In genomic region chr2:71157881-71158280, GRCm38 (mm10) we compare ENCODE assay signal across 29 mouse cellular contexts. TPM values are rescaled to one million over a fixed set of nuclear protein-coding genes. Genes with fewer than 3 reads are reported as not detected.
"Had no signal": no experiment of that assay in that cellular context is flagged by ENCODE, and none has a peak within 500 bp of the region (broad histone marks: within the 10 kb centered on the region; RNA-seq: fewer than 3 reads in every experiment).

No protein-coding gene starts in this region.

- ATAC-seq: forebrain, embryonic 13.5 days; forebrain, embryonic 14.5 days; forebrain, embryonic 15.5 days; forebrain, embryonic 16.5 days; forebrain, postnatal 0 days had no signal

- H3K27ac ChIP-seq: embryonic facial prominence, embryonic 10.5 days; embryonic facial prominence, embryonic 12.5 days; embryonic facial prominence, embryonic 13.5 days; embryonic facial prominence, embryonic 15.5 days; forebrain, embryonic 10.5 days; forebrain, embryonic 12.5 days; forebrain, embryonic 13.5 days; forebrain, embryonic 15.5 days; gastrocnemius, adult 2 months; heart, adult 2 months had no signal

- H3K4me1 ChIP-seq: embryonic facial prominence, embryonic 15.5 days had no signal

- H3K9me3 ChIP-seq: embryonic facial prominence, embryonic 10.5 days; embryonic facial prominence, embryonic 12.5 days; embryonic facial prominence, embryonic 13.5 days; embryonic facial prominence, embryonic 15.5 days; forebrain, embryonic 10.5 days; forebrain, embryonic 12.5 days; forebrain, embryonic 13.5 days; forebrain, embryonic 15.5 days had no signal

- H3K36me3 ChIP-seq: embryonic facial prominence, embryonic 10.5 days; embryonic facial prominence, embryonic 12.5 days; embryonic facial prominence, embryonic 13.5 days; embryonic facial prominence, embryonic 15.5 days; forebrain, embryonic 10.5 days; forebrain, embryonic 12.5 days; forebrain, embryonic 15.5 days had no signal

- DNase-seq: cerebellum, adult 2 months; cerebellum, adult 8-10 months; cerebellum, adult 9-10 months; cerebellum, adult 9-11 months; cerebellum, postnatal 10 days; cerebellum, postnatal 14 days; cerebellum, postnatal 25 days; cerebellum, postnatal 36 days; embryo, embryonic 11 days; forebrain, postnatal 0 days; gastrocnemius, adult 2 months; gastrocnemius, postnatal 10 days; gastrocnemius, postnatal 14 days; gastrocnemius, postnatal 25 days; gastrocnemius, postnatal 36 days; heart, adult 18-20 months; heart, adult 2 months had no signal

- H3K4me3 ChIP-seq: embryonic facial prominence, embryonic 10.5 days; embryonic facial prominence, embryonic 12.5 days; embryonic facial prominence, embryonic 13.5 days; embryonic facial prominence, embryonic 15.5 days; erythroblast, embryonic 14.5 days; forebrain, embryonic 10.5 days; forebrain, embryonic 12.5 days; forebrain, embryonic 13.5 days; forebrain, embryonic 15.5 days; gastrocnemius, adult 2 months; heart, adult 2 months had no signal

- H3K4me2 ChIP-seq: embryonic facial prominence, embryonic 12.5 days; embryonic facial prominence, embryonic 13.5 days; embryonic facial prominence, embryonic 15.5 days; forebrain, embryonic 12.5 days; forebrain, embryonic 13.5 days; forebrain, embryonic 15.5 days had no signal

- H3K27me3 ChIP-seq: embryonic facial prominence, embryonic 12.5 days; embryonic facial prominence, embryonic 13.5 days; embryonic facial prominence, embryonic 15.5 days; forebrain, embryonic 13.5 days; forebrain, embryonic 15.5 days had no signal

- H3K9ac ChIP-seq: embryonic facial prominence, embryonic 12.5 days; embryonic facial prominence, embryonic 13.5 days; embryonic facial prominence, embryonic 15.5 days; forebrain, embryonic 12.5 days; forebrain, embryonic 13.5 days; forebrain, embryonic 15.5 days; forebrain, postnatal 0 days had no signal

RNA-seq across cellular contexts. Expression of gene Cybrd1, which starts 40.2 kb away (rescaled TPM):
- total RNA-seq: granulocyte monocyte progenitor cell, adult 5-6 weeks had no signal
- polyA plus RNA-seq: erythroblast, embryonic 14.5 days had no signal
